Mouse (Mus musculus) mouse trophoblast stem cell (cell line): ENCODE data around the gene Erbb2.

ENCODE experiments used
- in situ Hi-C, 2 experiments: fragments of 300-500 bp; cut with MseI, MboI; formaldehyde crosslinking; loops; 2 replicates in 1 of 2; 3 replicates in 1 of 2; pipeline ENCODE4 v1.15.1; 2025

Erbb2 gene

DNA sequence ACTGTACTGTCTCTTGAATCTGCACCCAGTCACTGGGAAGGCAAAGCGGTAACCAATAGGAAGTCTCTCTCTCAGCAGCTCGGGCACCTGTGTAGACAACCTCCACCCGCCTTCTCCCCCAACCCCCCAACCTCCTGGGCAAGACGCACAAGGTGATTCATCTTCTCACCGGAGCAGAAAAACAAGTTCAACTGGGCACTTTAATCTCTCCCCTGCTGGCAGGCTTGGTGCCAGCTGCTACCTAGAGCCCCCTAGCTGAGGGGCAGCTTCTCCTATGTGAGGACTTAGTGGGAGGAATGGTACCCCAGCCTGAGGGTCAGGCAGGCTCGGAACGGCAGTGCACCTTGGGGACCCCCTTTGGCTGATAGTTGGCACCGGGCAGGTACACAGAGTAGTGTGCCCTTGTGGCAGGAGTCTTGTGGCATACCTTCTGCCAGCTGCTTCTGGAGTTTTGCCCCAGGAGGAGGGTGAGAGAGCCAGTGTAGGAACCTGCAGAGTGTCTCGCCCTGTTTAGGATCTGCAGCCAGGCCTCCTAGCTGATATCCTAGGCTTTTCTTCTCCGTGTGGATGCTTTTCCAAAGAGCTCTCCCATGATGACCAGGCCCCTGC lies 6.8 kb downstream of the Erbb2 start:
- in situ Hi-C loops: no loop called here

DNA sequence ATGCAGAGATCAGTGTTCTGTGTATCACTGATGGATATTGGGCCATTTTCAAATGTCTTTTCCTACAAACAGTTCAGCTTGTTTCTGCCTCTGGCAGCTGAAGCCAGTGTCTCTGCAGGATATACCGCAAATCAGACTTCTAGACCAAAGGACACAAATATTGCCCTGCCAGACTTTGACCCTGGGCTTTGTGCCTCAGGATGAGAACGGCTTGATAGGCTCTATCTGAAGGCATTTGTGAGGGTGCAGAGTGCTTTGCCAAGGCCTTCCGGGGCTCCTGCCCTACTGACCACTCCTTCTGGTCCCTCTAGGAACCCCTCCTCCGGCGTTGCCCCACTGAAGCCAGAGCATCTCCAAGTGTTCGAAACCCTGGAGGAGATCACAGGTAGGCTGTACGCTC lies 14.3 kb downstream of the Erbb2 start:
- in situ Hi-C loops: no loop called here

DNA sequence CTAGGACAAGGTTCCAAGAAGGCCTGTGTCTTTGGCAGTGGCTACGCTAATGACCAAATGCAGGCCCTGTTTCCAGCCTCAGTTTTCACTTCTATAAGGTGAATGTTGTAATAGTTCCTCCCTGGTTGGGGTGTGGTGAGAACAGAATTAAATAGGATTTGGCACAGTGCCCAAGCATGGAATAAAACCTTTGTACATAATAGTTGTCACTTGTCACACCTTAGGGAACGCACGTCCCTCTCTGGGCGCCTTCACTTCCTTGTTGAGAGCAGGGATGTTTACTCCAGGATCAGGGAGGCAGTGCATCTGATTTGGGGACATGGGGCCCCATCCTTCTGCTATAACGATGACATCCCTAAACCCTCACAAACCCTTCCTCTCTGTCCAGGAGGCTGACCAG lies 16.2 kb downstream of the Erbb2 start:
- in situ Hi-C loops: no loop called here

DNA sequence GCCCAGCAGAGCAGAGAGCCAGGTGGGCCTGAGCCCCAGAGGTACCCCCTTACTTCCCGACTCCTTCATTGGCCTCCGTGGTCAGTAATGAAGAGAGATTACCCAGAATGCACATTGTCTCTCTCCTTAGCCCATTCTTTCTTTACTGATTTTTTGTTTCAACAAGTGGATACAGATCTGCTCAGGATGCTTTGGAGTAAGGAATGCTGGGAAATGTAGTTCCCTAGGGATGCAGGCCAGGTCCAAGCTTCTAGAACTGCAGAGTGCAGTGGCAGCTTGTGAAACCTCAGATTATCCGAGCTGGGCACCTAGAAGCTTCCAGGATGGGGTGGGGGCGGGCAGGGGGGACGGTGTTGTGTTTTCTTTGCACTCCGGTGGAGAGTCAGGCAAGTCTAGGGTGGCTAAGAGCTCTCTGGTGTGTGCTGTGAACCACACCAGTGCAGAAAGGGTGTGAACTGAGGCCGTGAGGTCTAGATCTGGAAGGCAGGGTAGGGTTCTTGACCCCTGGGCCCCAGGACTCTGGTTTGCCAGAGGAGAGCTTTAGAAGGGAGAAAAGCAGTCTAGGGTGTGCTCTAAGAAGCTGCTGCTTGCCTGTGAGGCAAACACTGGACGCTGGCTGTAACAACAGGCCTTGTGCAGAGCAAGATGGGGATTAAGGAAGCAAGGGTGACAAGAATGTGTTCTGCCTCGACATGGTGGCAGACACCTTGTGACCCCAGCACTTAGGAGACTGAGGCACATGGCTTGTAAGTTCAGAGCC lies 19.7 kb downstream of the Erbb2 start:
- in situ Hi-C loops: no loop called here

DNA sequence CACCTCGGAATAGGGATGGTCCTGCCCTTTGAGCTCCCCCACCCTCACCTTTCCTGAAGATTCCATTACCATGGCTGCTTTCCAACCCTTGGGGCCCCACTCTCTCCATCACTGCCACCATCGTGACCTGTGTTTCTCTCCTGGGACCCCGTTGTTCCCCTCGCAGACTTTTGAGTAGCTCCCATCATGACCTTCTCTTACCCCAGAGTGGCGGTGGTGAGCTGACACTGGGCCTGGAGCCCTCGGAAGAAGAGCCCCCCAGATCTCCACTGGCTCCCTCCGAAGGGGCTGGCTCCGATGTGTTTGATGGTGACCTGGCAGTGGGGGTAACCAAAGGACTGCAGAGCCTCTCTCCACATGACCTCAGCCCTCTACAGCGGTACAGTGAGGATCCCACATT lies 23.5 kb downstream of the Erbb2 start:
- in situ Hi-C loops: no loop called here

DNA sequence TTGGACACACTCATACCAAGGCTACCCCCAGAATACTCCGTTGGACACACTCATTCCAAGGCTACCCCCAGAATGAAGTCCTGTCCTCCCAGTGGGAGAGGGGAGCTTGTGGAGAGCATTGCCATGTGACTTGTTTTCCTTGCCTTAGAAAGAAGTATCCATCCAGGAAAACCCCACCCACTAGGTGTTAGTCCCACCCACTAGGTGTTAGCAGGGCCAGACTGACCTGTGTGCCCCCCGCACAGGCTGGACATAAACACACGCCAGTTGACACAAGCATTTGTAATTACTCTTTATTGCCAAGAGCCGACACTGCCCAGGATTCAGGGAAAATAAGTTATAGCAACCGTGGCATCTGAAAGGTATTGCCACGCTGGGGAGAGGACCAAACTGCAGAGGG lies 25.2 kb downstream of the Erbb2 start:
- in situ Hi-C loops: no loop called here

DNA sequence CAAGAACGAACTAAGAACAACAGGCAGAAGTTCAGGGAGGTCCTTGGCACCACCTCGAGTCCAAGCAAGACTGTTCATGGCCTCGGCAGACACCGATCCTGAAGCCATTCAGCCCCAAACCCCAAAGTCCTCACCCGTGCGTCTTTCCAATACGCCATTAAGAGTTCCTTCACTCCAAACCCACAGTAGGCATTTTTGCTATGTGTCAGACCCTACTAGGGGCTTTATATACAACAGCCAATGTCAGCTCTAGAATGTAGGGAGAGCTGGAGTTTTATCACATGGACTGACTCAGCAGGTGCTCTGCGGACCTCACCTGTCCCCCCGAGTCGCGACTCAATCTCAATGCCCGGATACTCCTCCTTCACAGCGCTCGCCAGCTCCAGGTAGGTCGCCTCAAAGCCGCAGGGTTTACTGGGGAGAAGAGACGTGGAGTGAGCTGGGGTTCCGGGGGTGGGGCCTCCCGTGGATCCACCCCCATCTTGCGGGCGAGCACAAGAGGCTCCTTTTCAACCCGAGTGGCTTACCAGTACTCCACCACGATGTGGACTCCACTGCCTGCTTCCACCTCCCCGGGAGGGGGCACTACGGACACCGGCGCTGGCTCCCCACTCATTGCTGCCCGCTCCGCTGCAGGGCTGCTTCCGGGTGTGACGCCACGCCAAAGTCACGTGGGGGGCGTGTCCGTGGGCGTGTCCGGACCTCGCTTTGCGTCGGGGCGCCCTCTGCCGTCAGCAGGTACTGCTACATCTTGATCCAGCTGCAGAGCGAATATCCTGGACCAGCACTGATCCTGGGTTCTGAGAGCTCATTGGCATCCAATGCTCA lies 26.3 kb downstream of the Erbb2 start, which contains the start of gene Mien1:
Gene Mien1, minus strand, starts transcription at position 661 of the 828 bp plus-strand sequence.
- in situ Hi-C loops: no loop called here

DNA sequence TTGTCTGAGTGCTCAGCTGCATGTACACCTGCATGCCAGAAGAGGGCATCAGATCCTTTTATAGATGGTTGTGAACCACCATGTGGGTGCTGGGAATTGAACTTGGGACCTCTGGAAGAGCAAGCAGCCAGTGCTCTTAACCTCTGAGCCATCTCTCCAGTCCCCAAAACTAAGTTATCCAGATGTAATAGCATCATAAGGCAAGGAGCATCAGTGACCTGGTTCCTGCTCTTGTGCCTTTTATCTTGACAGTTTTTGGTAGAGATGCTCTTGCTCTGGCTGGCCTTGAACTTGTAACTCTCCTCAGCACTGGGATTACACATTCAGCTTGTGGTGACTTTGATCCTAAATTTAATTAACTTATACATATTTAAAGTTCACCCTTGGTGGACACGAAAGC lies 31.4 kb downstream of the Erbb2 start:
- in situ Hi-C loops: no loop called here

DNA sequence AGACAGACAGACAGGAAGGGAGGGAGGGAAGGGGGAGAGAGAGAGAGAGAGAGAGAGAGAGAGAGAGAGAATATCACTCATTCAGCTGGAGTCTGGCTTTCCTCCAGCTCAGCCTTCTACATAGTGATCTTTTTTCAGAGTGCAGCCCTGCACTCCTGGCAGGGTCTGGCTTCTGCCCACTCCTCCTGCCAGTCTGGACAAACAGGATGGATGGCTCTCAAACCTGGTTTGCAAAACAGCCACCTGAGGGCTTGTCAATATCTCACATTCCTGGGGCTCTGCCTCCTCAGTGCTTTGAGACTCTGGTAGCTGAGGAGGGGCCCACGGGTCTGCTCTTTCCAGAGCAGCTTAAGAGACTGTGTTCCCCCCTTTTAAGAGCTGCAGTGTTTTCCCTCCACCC lies 33.0 kb downstream of the Erbb2 start:
- in situ Hi-C loops: no loop called here

DNA sequence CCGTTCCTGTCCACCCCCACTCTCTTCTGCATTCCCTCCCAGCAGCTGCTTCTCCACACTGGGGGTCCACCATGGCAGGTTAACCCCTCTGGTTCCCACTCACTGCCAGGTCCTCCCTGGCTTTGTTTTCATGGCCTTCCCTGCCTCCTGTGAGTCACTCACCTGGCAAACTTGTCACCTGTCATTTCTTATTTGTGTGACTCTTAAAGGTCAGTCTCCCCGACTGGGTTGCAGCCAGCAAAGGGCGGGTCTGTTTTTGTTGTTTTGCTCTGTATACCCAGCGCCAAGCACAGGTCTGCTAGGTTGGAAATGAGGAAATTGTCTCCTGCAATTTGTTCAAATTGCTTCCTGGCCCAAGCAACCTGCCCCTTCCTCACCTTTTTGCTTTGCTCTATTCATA lies 33.4 kb downstream of the Erbb2 start:
- in situ Hi-C loops: no loop called here

DNA sequence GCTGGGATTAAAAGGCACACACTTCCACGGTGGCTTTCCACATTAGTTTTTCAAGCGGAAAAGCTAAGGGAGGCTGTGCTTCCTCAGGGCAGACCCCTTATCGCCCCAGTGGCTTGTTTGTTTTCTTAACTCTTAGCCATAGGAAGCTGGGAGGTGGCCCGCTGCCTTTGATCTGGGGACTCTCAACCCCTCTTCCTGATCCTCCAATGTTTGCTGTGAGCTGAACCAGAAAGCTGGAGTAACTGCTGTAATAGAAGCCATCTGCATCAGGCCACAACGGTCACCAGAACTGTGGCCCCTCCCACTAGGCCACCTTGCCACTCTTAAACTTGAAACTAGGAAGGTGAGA lies 33.9 kb downstream of the Erbb2 start, which contains the start of gene Grb7:
Gene Grb7, plus strand, starts transcription at position 182 of the 349 bp plus-strand sequence.
- in situ Hi-C loops: no loop called here

DNA sequence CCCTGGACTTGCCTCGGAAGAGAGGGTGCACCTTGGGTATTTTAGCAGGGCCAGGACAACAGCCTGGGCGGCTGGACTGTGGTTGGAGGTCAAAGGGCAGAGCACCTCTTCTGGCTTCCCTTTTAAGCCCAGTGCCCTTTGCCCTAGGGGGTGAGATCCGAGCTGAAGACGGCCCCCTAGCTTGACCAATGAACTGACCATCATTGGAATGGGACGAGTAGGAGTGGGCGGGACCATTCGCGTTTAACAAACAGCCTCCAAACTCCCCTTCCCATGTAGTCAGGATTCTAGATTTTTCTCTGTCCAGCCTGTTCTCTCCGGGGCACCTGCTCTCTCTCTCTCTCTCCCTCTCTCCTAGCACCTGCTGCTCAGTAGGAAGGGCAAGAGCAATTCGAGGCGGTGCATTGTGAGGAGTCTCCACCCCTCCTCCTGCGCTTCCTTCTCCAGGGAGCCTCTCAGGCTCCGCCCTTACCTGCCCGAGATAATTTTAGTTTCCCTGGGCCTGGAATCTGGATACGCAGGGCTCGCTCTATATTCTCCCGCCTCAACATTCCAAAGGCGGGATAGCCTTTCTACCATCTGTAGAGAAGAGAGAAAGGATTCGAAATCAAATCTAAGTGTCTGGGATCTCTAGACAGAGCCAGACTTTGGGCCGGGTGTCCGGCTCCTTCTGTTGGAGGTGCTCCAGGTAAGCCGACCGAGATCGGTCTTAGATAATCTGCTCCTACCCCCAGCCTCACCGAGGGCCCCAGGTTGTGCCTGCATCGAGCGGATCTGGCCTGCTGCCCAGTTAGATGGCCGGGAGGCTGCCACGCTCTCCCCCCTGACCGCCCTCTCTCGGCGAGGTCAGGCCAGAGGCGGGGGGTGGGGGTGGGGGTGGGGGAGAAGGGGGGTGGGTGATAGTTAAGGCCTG lies 34.5 kb downstream of the Erbb2 start:
- in situ Hi-C loops: no loop called here

DNA sequence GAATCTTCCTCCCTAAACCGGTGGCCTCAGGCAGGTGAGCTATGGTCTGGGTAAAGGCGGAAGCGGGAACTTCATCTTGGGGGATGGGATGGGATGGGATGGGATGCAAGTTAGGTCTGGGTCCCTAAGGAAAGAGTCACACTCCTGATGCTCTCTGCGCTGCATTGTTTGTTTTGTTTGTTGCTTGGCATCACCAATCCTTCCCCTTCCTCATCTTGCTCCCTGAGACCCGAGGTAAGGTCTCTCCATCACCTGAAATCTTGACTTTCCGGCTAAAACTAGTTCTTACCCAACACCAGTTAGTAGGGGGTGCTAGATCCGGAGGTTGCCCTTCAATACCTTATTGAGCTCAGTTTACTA lies 35.2 kb downstream of the Erbb2 start:
- in situ Hi-C loops: no loop called here

DNA sequence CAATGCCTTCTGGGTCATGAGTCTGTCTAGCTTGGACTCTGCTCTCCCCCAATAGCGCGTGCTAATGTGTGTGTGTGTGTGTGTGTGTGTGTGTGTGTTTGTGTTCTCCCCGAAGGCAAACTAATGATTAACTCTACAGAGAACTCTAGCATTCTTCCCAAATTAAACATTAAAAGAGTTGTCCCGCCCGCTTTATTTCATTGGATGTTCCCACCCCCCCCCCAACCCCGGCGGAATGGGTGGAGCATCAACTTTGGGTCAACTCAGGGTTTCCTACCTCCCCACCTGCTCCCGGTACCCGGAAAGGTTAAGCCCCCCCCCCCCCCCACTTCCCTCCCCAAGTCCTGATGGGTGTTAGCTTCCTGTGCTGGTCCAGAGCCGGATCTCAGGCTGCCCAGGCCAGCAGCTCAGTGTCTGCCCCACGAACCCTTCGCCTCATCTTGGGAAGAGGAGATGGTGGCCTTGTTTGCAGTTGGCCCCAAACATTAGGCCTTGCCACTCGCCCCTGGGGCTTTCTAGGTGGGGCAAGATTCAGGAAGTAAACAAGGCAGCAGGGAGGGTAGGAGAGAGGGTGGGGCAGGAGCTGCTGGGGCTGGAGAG lies 36.0 kb downstream of the Erbb2 start:
- in situ Hi-C loops: no loop called here

DNA sequence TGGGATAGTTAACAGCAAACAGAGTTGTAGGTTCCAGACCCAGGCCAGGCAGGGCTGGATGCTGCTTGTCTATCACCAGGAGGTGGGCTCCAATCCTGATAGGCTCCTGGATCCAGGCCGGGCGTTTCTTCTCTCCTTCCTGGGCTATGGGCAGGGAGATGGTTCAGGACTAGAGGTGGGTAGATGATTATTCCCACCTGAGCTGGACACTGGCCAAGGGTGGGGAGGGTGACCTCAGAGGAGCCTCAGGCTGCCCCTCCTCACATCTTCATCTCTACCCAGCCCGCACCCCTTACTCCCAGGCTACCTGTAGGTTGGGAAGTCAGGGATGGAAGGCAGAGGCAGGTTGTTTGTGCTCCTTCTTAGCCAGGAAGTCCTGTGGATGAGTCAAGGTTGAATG lies 37.1 kb downstream of the Erbb2 start:
- in situ Hi-C loops: no loop called here

DNA sequence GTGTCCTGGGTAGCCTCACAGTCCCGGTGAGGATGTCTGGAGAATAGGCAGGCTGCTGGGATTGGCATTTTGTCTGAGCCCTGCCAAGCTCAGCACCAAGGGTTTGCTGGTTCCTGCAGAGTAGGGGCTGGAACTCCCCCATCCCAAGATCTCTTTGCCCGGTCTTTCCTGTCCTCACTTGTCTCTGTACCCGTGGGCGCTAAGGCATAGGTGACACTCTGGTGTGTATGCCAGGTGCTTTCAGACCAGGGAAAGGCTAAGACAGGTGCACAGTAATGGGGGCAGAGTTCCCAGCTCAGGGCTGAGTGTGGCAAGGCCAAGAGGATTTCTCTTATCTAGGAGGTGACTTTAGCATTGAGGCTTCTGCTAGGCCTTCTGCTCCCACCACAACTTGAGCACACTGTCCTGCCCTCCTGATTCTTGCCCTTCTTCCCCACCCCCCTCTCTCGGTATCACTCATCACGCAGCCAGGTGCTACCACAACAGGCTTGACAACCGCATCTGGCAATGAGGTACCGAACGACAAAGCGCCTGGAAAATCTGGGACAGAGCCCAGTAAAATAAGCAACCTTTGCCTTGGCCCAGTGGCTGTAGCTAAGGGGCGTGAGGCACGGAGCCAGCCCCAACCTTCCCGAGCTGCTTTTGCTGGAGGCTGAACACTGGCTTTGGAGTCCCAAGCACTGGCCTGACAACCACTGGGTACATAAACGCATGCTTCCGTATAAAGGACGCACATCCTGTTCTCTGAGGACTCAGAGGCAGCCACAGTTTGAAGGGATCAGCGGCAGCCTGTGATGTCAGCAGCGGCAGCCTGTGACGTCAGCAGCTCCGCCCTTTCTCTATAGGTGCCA lies 37.9 kb downstream of the Erbb2 start:
- in situ Hi-C loops: no loop called here

DNA sequence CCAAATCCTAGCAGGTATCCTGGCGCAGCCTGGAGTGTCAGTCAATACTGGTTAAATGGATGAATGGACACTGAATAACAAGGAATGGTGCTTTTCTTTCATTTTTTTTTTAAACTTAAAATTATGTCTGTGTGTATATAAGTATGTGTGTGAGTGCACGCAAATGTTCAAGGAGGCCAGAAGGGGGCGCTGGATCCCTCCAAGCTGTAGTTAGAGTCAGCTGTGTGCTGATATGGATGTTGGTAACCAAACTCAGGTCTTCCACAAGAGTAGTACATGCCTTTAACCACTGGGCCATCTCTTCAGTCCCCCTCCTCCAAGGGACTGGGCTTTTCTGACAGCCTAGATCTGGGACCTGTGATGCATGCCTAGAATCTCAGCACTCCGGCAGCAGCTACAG lies 43.2 kb downstream of the Erbb2 start:
- in situ Hi-C loops: no loop called here

DNA sequence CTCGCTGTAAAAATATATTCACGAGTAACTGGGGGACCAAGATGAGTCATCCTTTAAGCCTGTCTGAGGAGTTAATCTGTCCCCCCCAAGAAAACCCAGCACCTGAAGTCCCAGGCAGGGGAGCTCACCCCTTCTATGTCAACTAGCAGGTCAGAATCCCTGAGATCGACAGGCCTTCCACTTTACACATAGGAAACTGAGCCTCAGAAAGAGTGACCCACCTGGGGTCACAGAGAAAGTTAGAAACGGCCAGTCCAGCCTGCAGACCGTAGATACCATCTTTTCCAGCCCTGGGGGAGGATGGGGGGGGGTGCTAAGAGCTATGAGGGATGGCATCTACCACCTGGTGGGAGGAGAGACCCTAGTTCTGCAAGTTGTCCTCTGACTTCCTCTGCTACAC lies 44.3 kb downstream of the Erbb2 start:
- in situ Hi-C loops: no loop called here

DNA sequence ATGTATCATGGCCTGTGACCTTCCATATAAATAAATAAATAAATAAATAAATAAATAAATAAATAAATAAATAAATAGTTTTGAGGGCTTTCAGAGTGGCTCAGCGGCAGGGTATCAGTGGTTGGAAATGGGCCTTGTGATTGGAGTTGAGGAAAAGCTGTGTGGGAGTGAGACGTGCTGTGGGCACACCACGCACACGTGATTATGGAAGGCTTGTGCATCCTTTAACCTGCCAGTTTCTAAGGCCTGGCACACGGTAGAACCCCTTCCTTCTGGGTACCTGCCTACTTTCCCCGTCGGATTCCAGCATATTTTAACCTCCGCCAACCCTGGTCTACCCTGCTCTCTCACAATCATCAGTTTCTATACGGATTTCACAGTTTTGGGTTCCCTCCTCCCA lies 44.7 kb downstream of the Erbb2 start:
- in situ Hi-C loops: no loop called here

DNA sequence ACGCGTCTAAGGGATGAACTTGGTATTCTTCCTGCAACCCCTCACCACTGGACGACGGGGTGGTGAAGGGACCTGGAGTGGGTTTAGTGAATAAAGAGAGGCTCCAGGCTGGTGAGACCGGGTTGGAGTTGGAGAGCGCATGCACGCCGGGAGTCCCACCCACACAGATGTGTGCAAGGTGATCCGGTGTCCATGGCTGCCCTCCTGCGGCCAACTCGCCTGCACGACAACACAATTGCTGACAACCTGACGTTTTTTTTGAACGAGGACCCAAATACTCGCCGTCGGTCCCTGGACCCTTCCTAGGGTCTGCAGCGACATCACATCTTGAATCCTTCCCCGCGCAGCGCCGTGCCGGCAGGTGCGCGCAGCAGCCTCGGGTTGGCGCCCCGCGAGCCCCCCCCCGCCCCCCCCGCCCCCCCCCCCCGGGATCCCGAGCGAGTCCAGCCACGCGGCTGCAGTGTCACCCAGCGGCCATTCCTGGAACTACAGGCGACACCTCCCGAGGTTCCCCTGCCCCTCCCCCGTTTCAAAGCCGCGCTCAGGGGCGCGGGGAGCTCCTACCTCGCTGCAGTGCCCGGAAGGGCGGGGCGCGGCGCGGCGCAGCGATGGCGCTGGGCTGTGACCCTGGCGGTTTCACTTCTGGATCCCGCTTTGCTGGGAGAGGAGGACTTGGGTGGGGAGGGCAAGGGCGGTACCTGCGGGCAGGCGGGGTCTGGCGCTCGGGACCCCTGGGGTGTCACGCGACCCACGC lies 45.3 kb downstream of the Erbb2 start:
- in situ Hi-C loops: no loop called here
